Mouse (Mus musculus): ENCODE measurements at regions not wholly inside any gene's neighbourhood (a gene's known extent, or its start where the extent isn't known, plus 50 kb on each side); places are given as distances from the start of the nearest gene placed in this dataset.

- TF ChIP-seq CTCF (IDR thresholded peaks at IDR 0.05; ENCODE audit: extremely low read depth, insufficient read depth, low read length) (no peak), POLR2A (IDR thresholded peaks at IDR 0.05; ENCODE audit: extremely low read depth, insufficient read depth, low read length) (no peak)
These were observed 120.6 kb downstream of the Zfp36l2 start for GRCm38 (mm10) chr17:84067102-84067501.

Measured in cortical plate, adult 2 months (tissue).